Mouse (Mus musculus): ENCODE measurements around the gene Mybpc2. TPM values are rescaled to one million over a fixed set of nuclear protein-coding genes. Genes with fewer than 3 reads are reported as not detected.

The Mybpc2 gene
- polyA plus RNA-seq, 1 experiment, result 6.4 TPM

- no peaks in the 10 kb centered on the region for H3K36me3 ChIP-seq (ENCODE audit: control insufficient read depth, insufficient read depth, low read length)
- no peaks in the 10 kb centered on the region for H3K27me3 ChIP-seq (replicated peaks; ENCODE audit: control insufficient read depth, insufficient read depth, low read length)
- WGBS, result 14% methylated on average over 3 of the region's 3 CpGs
- H3K27ac ChIP-seq (ENCODE audit: insufficient read depth, low read depth, low read length), result no peak overlapping the region
- no peak overlapping the region for H3K4me3 ChIP-seq (ENCODE audit: insufficient read depth, low read depth, low read length)
- no peak for DNase-seq
- TF ChIP-seq CTCF (conservative IDR thresholded peaks at IDR 0.05; ENCODE audit: insufficient read depth, insufficient read length, low read depth, low read length) (no peak), POLR2A (IDR thresholded peaks at IDR 0.05; ENCODE audit: low read depth, low read length) (no peak)
- H3K4me1 ChIP-seq (ENCODE audit: control insufficient read depth, insufficient read depth, low read length), result no peaks in the 10 kb centered on the region
Observed at GRCm38 (mm10) chr7:44453256-44453655, 71.2 kb downstream of the Mybpc2 start.

Other genes with a start within 250 kb of the Mybpc2 start
- 6.4 and 8.1 TPM in 2 replicates for gene Clec11a, start 217.8 kb downstream of the Mybpc2 start, polyA plus RNA-seq (2012; rRNA removed)
- gene Shank1, start 214.4 kb downstream of the Mybpc2 start, polyA plus RNA-seq (2012; rRNA removed), result 0.43 and 0.66 TPM in 2 replicates
- 12.0 and 12.9 TPM in 2 replicates for gene Syt3, start 140.6 kb downstream of the Mybpc2 start, polyA plus RNA-seq (2012; rRNA removed)
- gene 1700008O03Rik, start 138.8 kb downstream of the Mybpc2 start, polyA plus RNA-seq (2012; rRNA removed), result 0.69 and 0.75 TPM in 2 replicates
- gene Lrrc4b, start 95.6 kb downstream of the Mybpc2 start, polyA plus RNA-seq (2012; rRNA removed), result 0.30 and 0.52 TPM in 2 replicates
- 224 and 293 TPM in 2 replicates for gene Aspdh, start 59.3 kb downstream of the Mybpc2 start, polyA plus RNA-seq (2012; rRNA removed)
- 92.8 and 129 TPM in 2 replicates for gene Josd2, start 56.7 kb downstream of the Mybpc2 start, polyA plus RNA-seq (2012; rRNA removed)
- 298 and 346 TPM in 2 replicates for gene Emc10, start 28.1 kb downstream of the Mybpc2 start, polyA plus RNA-seq (2012; rRNA removed)
- 12.2 and 18.6 TPM in 2 replicates for gene Fam71e1, start 28.1 kb downstream of the Mybpc2 start, polyA plus RNA-seq (2012; rRNA removed)
- gene Spib, start 7.4 kb upstream of the Mybpc2 start, polyA plus RNA-seq (2012; rRNA removed), result 0.88 and 8.3 TPM in 2 replicates
- gene Pold1, start 24.2 kb upstream of the Mybpc2 start, polyA plus RNA-seq (2012; rRNA removed), result 12.7 and 14.2 TPM in 2 replicates
- gene Nr1h2, start 29.3 kb upstream of the Mybpc2 start, polyA plus RNA-seq (2012; rRNA removed), result 136 and 159 TPM in 2 replicates
- gene Napsa, start 47.7 kb upstream of the Mybpc2 start, polyA plus RNA-seq (2012; rRNA removed), result 4,402 and 6,941 TPM in 2 replicates
- gene Kcnc3, start 66.0 kb upstream of the Mybpc2 start, polyA plus RNA-seq (2012; rRNA removed), result 19.1 and 20.6 TPM in 2 replicates
- 8.5 and 12.4 TPM in 2 replicates for gene Myh14, start 146.2 kb upstream of the Mybpc2 start, polyA plus RNA-seq (2012; rRNA removed)
- not detected in 2 replicates for gene Izumo2, start 184.1 kb upstream of the Mybpc2 start, polyA plus RNA-seq (2012; rRNA removed)
- 78.9 and 93.7 TPM in 2 replicates for gene Vrk3, start 223.8 kb upstream of the Mybpc2 start, polyA plus RNA-seq (2012; rRNA removed)
- 0.04 and 0.09 TPM in 2 replicates for gene Zfp473, start 226.4 kb upstream of the Mybpc2 start, polyA plus RNA-seq (2012; rRNA removed)

Measured in kidney, adult 2 months (tissue).